Mouse (Mus musculus): ENCODE data around the gene Csf2rb2.
A peak's percentile ranks its signal among the peaks of the same experiment; 100 is the strongest.

- TF ChIP-seq POLR2A (IDR thresholded peaks at IDR 0.05; ENCODE audit: borderline replicate concordance, insufficient read depth, low read length), result no peak
- TF ChIP-seq CTCF (IDR thresholded peaks at IDR 0.05; ENCODE audit: borderline replicate concordance, insufficient read depth, low read depth, low read length), result peak; percentile 97
Measured at GRCm38 (mm10) chr15:78239453-78239852, 66.1 kb downstream of the Csf2rb2 start.
